Mouse (Mus musculus) heart, adult 2 months (tissue): ENCODE results near the gene Setd7.

Experiments
- CTCF ChIP-seq: fragments of 200-600 bp; IDR thresholded peaks from 2 replicates; pipeline ENCODE4 v1.8.1; 2022; ENCODE audit warnings: antibody characterized with exemption, mild to moderate bottlenecking, moderate library complexity
- EP300 ChIP-seq: fragments of 200-500 bp; IDR thresholded peaks from 2 replicates; pipeline ENCODE4 v1.6.1; 2011; ENCODE audit warnings: low read depth, low read length, control low read depth; ENCODE audit not compliant: insufficient read depth
- POLR2A ChIP-seq: fragments of 200-500 bp; IDR thresholded peaks from 2 replicates; pipeline ENCODE4 v1.6.1; 2011; ENCODE audit warnings: mild to moderate bottlenecking, low read depth, low read length, control low read depth; ENCODE audit not compliant: insufficient read depth

DNA sequence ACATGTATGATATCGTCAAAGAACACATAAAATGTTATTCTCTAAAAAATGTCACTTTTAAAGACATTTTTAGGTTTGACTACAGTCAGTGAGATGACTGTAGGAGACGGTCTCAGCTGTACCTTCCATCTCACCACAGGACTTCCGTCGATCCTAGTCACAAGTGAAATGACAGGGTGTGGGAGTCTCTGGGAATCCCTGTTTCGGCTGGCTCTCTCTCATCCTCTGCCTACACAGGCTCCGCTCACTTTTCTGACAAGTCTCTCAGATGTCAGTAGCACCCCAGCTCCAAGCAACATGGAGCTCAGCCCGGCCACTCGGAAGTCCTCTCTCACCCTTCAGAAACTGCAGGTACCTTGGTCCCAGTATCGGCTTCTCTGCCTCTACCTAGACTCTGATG, 20.0 kb downstream of the Setd7 start:
- TF ChIP-seq POLR2A (no peak), CTCF (no peak), EP300 (no peak)
